Mouse (Mus musculus): ENCODE results near the gene Ero1lb. TPM values are rescaled to one million over a fixed set of nuclear protein-coding genes. Genes with fewer than 3 reads are reported as not detected.
"Not testable (repeated sequence)": the region's sequence is repeated elsewhere in the genome, so short reads cannot be mapped to it uniquely, and the experiment has no call there.

Ero1lb gene
- polyA plus RNA-seq, 1 experiment from 2014 or later = 7.5 TPM

- no peak overlapping the region for H3K9ac ChIP-seq
- no peak overlapping the region for H3K27ac ChIP-seq (replicated peaks)
- 9% methylated on average over 3 of the region's 3 CpGs for WGBS
- no peak for ATAC-seq (ENCODE audit: insufficient number of reproducible peaks, low FRiP score, low TSS enrichment, low read depth)
- no peaks in the 10 kb centered on the region for H3K4me1 ChIP-seq
- H3K27me3 ChIP-seq = no peaks in the 10 kb centered on the region
- no peaks in the 10 kb centered on the region for H3K9me3 ChIP-seq (replicated peaks)
- no peaks in the 10 kb centered on the region for H3K36me3 ChIP-seq
- no peak overlapping the region for H3K4me3 ChIP-seq (replicated peaks)
- H3K4me2 ChIP-seq (replicated peaks) = no peak overlapping the region
These were observed 23.3 kb downstream of the Ero1lb start for GRCm38 (mm10) chr13:12589003-12589402.

DNA sequence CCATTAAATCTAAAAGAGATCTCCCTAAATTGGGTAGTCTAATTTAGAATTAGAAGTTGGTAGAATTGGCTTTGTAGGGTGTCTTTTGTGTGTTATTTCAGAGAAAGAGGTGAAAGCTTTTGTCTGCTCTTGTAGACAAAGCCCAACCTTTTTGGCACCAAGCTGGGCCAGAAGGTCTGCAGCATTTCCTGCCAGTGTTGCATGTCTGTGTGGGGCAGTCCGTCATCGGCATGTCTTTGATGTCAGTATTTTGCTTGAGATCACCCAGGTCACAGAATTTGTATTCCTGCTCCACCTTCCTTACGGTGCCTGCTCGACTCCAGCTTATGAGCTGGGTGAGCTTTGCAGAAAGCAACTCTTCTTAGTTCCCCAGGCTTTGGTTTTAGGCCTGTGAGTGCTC, 31.4 kb downstream of the Ero1lb start:
- H3K9me3 ChIP-seq (replicated peaks); H3K4me2 ChIP-seq (replicated peaks); H3K4me1 ChIP-seq; H3K4me3 ChIP-seq (replicated peaks); ATAC-seq (ENCODE audit: insufficient number of reproducible peaks, low FRiP score, low TSS enrichment, low read depth); H3K36me3 ChIP-seq; H3K27me3 ChIP-seq; H3K27ac ChIP-seq (replicated peaks); H3K9ac ChIP-seq: not testable (repeated sequence)
- 71% methylated on average over 4 of the region's 4 CpGs for WGBS

DNA sequence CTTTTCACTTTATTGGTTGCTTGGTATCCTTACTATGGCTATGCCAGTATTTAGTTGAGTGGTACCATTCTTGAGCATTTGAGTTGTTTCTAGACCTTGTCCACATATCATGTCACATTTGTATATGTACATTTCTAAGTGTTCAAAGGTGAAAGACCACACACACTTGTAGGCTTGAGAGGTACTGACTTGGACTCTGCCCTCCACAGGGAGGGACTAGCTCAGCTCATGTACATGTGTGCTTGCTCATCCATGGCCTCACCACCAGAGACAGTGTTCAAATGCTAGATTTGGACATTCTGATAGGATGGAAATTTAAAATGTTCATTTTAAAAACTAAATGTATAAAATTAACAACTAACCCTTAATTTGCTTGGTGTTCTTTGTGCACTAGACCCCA, 44.5 kb downstream of the Ero1lb start:
- not testable (repeated sequence) for H3K4me2 ChIP-seq (replicated peaks); H3K9ac ChIP-seq; H3K9me3 ChIP-seq (replicated peaks); H3K27ac ChIP-seq (replicated peaks); ATAC-seq (ENCODE audit: insufficient number of reproducible peaks, low FRiP score, low TSS enrichment, low read depth); H3K4me1 ChIP-seq; H3K27me3 ChIP-seq; H3K36me3 ChIP-seq; H3K4me3 ChIP-seq (replicated peaks)

- WGBS = 92% methylated on average over 6 of the region's 6 CpGs
- H3K36me3 ChIP-seq; H3K4me3 ChIP-seq (replicated peaks); H3K9ac ChIP-seq; H3K27me3 ChIP-seq; H3K9me3 ChIP-seq (replicated peaks); H3K4me1 ChIP-seq; H3K27ac ChIP-seq (replicated peaks); H3K4me2 ChIP-seq (replicated peaks); ATAC-seq (ENCODE audit: insufficient number of reproducible peaks, low FRiP score, low TSS enrichment, low read depth): not testable (repeated sequence)
These were observed 48.4 kb downstream of the Ero1lb start for GRCm38 (mm10) chr13:12614026-12614425.

DNA sequence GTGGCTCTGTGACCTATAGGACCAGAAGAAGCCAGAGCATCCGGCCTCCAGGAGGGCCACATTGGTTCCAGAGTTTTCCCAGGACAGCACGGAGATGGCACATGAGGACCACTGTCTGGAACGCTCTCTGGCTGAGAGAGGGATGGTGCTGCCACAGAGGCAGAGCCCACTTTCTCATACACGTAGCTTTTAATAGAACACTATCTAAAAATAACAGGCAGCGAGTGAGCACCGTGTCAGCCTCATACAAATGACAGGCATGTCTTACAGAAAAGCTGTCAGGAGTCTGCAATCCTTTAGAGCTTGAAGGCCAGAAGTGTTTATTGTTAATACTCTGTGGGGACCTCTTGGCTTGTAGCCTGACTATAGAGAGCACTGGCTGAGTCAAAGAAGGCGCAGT, 48.9 kb downstream of the Ero1lb start:
- not testable (repeated sequence) for H3K4me2 ChIP-seq (replicated peaks); H3K9ac ChIP-seq; H3K9me3 ChIP-seq (replicated peaks); H3K4me3 ChIP-seq (replicated peaks); H3K27ac ChIP-seq (replicated peaks); H3K36me3 ChIP-seq; H3K27me3 ChIP-seq; ATAC-seq (ENCODE audit: insufficient number of reproducible peaks, low FRiP score, low TSS enrichment, low read depth); H3K4me1 ChIP-seq
- 84% methylated on average over 7 of the region's 7 CpGs for WGBS

GRCm38 (mm10) chr13:12615014-12615413, 49.3 kb downstream of the Ero1lb start:
- H3K27me3 ChIP-seq; H3K9me3 ChIP-seq (replicated peaks); H3K4me3 ChIP-seq (replicated peaks); H3K27ac ChIP-seq (replicated peaks); ATAC-seq (ENCODE audit: insufficient number of reproducible peaks, low FRiP score, low TSS enrichment, low read depth); H3K4me2 ChIP-seq (replicated peaks); H3K9ac ChIP-seq; H3K4me1 ChIP-seq: not testable (repeated sequence)
- 88% methylated on average over 10 of the region's 10 CpGs for WGBS
- H3K36me3 ChIP-seq = peaks cover 12% of the 10 kb centered on the region; the same call in 1 of the 2 replicates

- H3K4me2 ChIP-seq (replicated peaks); H3K4me3 ChIP-seq (replicated peaks); H3K9ac ChIP-seq; ATAC-seq (ENCODE audit: insufficient number of reproducible peaks, low FRiP score, low TSS enrichment, low read depth); H3K4me1 ChIP-seq; H3K9me3 ChIP-seq (replicated peaks); H3K27ac ChIP-seq (replicated peaks); H3K27me3 ChIP-seq: not testable (repeated sequence)
- H3K36me3 ChIP-seq = peaks cover 20% of the 10 kb centered on the region; the same call in 1 of the 2 replicates
- WGBS = 81% methylated on average over 3 of the region's 3 CpGs
These were observed 50.8 kb downstream of the Ero1lb start for GRCm38 (mm10) chr13:12616489-12616888.

GRCm38 (mm10) chr13:12619808-12620207, 54.1 kb downstream of the Ero1lb start:
- H3K4me1 ChIP-seq = not testable (repeated sequence)

GRCm38 (mm10) chr13:12626061-12626460, 60.4 kb downstream of the Ero1lb start:
- H3K4me3 ChIP-seq (replicated peaks); H3K27me3 ChIP-seq; H3K27ac ChIP-seq (replicated peaks); H3K36me3 ChIP-seq; ATAC-seq (ENCODE audit: insufficient number of reproducible peaks, low FRiP score, low TSS enrichment, low read depth); H3K4me1 ChIP-seq; H3K9me3 ChIP-seq (replicated peaks); H3K9ac ChIP-seq; H3K4me2 ChIP-seq (replicated peaks): not testable (repeated sequence)
- 87% methylated on average over 3 of the region's 3 CpGs for WGBS

More at GRCm38 (mm10) chr13:12619808-12620207, 54.1 kb downstream of the Ero1lb start:
- not testable (repeated sequence) for H3K27ac ChIP-seq (replicated peaks); H3K4me2 ChIP-seq (replicated peaks); H3K27me3 ChIP-seq; H3K9ac ChIP-seq; H3K4me3 ChIP-seq (replicated peaks); ATAC-seq (ENCODE audit: insufficient number of reproducible peaks, low FRiP score, low TSS enrichment, low read depth); H3K9me3 ChIP-seq (replicated peaks)
- peaks cover 20% of the 10 kb centered on the region; the same call in 1 of the 2 replicates for H3K36me3 ChIP-seq
- WGBS = 92% methylated on average over 8 of the region's 8 CpGs

GRCm38 (mm10) chr13:12627746-12628145, 62.1 kb downstream of the Ero1lb start:
- not testable (repeated sequence) for H3K36me3 ChIP-seq; H3K9me3 ChIP-seq (replicated peaks); H3K4me3 ChIP-seq (replicated peaks); H3K4me2 ChIP-seq (replicated peaks); H3K27ac ChIP-seq (replicated peaks); H3K4me1 ChIP-seq; ATAC-seq (ENCODE audit: insufficient number of reproducible peaks, low FRiP score, low TSS enrichment, low read depth); H3K27me3 ChIP-seq; H3K9ac ChIP-seq
- WGBS = 87% methylated on average over 8 of the region's 8 CpGs

DNA sequence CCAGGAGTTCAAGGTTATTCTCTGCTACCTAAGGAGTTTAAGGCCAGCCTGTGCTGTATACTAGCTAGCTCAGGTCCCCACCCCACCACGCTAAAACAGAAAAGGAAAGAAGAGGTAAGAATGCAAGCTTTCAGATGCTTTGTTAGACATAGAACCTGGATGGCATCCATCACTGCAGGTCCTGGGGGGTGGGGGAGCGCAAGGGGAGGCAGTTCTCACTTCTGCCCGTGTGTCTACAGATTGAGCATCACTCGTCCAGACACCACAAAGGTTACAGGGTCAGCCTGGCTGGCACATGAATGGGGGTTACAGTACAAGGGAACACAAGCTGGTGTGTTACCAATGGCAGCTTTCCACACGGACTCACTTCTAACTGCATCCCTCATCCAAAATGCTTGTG, 62.5 kb downstream of the Ero1lb start:
- H3K9me3 ChIP-seq (replicated peaks); H3K4me3 ChIP-seq (replicated peaks); H3K27me3 ChIP-seq; H3K27ac ChIP-seq (replicated peaks); H3K4me1 ChIP-seq; ATAC-seq (ENCODE audit: insufficient number of reproducible peaks, low FRiP score, low TSS enrichment, low read depth); H3K4me2 ChIP-seq (replicated peaks); H3K9ac ChIP-seq; H3K36me3 ChIP-seq: not testable (repeated sequence)
- 84% methylated on average over 5 of the region's 5 CpGs for WGBS

DNA sequence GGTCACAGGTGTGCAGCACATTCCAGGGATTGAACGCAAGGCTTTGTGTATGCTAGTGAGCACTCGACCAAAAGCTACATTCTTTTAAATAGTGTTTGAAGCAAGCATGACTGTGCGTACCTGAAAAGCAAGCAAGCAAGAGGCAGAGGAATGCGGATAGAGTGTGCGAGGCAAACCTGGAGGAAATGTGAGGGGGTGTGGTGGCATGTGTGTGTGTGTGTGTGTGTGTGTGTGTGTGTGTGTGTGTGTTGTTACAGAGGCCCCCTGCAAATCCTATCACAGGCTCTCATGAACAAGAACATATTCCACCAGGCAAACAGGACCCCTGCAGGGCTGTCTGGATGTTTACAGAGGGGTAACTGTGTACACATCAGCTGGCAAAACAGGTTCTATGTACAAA, 64.6 kb downstream of the Ero1lb start:
- H3K9me3 ChIP-seq (replicated peaks); H3K4me1 ChIP-seq; ATAC-seq (ENCODE audit: insufficient number of reproducible peaks, low FRiP score, low TSS enrichment, low read depth); H3K36me3 ChIP-seq; H3K9ac ChIP-seq; H3K27ac ChIP-seq (replicated peaks); H3K4me3 ChIP-seq (replicated peaks); H3K27me3 ChIP-seq; H3K4me2 ChIP-seq (replicated peaks): not testable (repeated sequence)
- 75% methylated on average over 5 of the region's 5 CpGs for WGBS

Data from embryonic facial prominence, embryonic 15.5 days (tissue).